Mouse (Mus musculus) neural tube, embryonic 14.5 days (tissue): ENCODE data around the gene Trim30a. TPM values are rescaled to one million over a fixed set of nuclear protein-coding genes. Genes with fewer than 3 reads are reported as not detected.
A peak's percentile ranks its signal among the peaks of the same experiment; 100 is the strongest.
"Not testable (repeated sequence)": the region's sequence is repeated elsewhere in the genome, so short reads cannot be mapped to it uniquely, and the experiment has no call there.

Experiments
- ATAC-seq: fragments of 200-750 bp; cut with Nextera tagmentation; 2 replicates; pipeline ENCODE4 v1.8.0; 2017; ENCODE audit warnings: low read depth, mild to moderate bottlenecking, moderate TSS enrichment, moderate library complexity
- H3K27ac ChIP-seq: fragments of 300-500 bp; sonication (generic); 2 replicates; pipeline ENCODE4 v1.5.1; 2014; ENCODE audit warnings: low read depth, mild to moderate bottlenecking, control low read depth, low read length, moderate library complexity, mixed read lengths
- H3K27me3 ChIP-seq: fragments of 300-500 bp; sonication (generic); 2 replicates; pipeline ENCODE4 v1.6.1; 2014; ENCODE audit warnings: low read length; ENCODE audit not compliant: control insufficient read depth, insufficient read depth
- H3K36me3 ChIP-seq: fragments of 300-500 bp; sonication (generic); 2 replicates; pipeline ENCODE4 v1.6.1; 2014; ENCODE audit warnings: low read length, mixed read lengths; ENCODE audit not compliant: control insufficient read depth, insufficient read depth
- H3K4me1 ChIP-seq: fragments of 300-500 bp; sonication (generic); 2 replicates; pipeline ENCODE4 v1.6.1; 2014; ENCODE audit warnings: low read length; ENCODE audit not compliant: control insufficient read depth, insufficient read depth
- H3K4me2 ChIP-seq: fragments of 300-500 bp; sonication (generic); 2 replicates; pipeline ENCODE4 v1.6.1; 2014; ENCODE audit warnings: mild to moderate bottlenecking, low read depth, low read length, control low read depth
- H3K4me3 ChIP-seq: fragments of 300-500 bp; sonication (generic); 2 replicates; pipeline ENCODE4 v1.5.1; 2014; ENCODE audit warnings: low read depth, low read length, control low read depth, mixed read lengths
- H3K9ac ChIP-seq: fragments of 300-500 bp; sonication (generic); replicated peaks from 2 replicates; pipeline ENCODE4 v1.6.1; 2014; ENCODE audit warnings: low read depth, mild to moderate bottlenecking, control low read depth, low read length, mixed read lengths
- H3K9me3 ChIP-seq: fragments of 300-500 bp; sonication (generic); 2 replicates; pipeline ENCODE4 v1.6.1; 2016; ENCODE audit warnings: low read length; ENCODE audit not compliant: control insufficient read depth
- WGBS: fragments of 180-500 bp; shearing (Covaris S2); extraction: QIAGEN DNeasy Blood & Tissue Kit; methylation state at CpG from one replicate; pipeline ENCODE4 v1.1.7; 2014; 5-methylcytosine and 5-hydroxymethylcytosine counted together
- polyA plus RNA-seq: library from polyadenylated mRNA; unstranded; fragments of >200 nt; fragmentation: Nextera tagmentation; extraction: Ambion mirVana; gene quantifications from 2 replicates; pipeline ENCODE4 v1.2.1, GENCODE M21; 2014

Trim30a gene
- polyA plus RNA-seq: 0.15 and 1.1 TPM in 2 replicates

GRCm38 (mm10) chr7:104465065-104465744 is at the start of gene Trim30a:
Gene Trim30a (minus strand): TSS chr7:104465193.
- ATAC-seq: no peak
- no peak within 1 kb of the TSS for H3K9ac ChIP-seq
- H3K4me1 ChIP-seq: no peaks in the 10 kb centered on the region
- H3K36me3 ChIP-seq: no peaks in the 10 kb centered on the region
- H3K4me3 ChIP-seq: no peak within 1 kb of the TSS
- no peak within 1 kb of the TSS for H3K4me2 ChIP-seq
- 75% methylated on average over 3 of the region's 3 CpGs for WGBS
- no peak within 1 kb of the TSS for H3K27ac ChIP-seq
- no peaks in the 10 kb centered on the region for H3K9me3 ChIP-seq
- no peaks in the 10 kb centered on the region for H3K27me3 ChIP-seq

- not testable (repeated sequence) for H3K4me2 ChIP-seq, H3K9me3 ChIP-seq, H3K27ac ChIP-seq, H3K4me3 ChIP-seq, ATAC-seq, H3K27me3 ChIP-seq, H3K9ac ChIP-seq, H3K36me3 ChIP-seq, H3K4me1 ChIP-seq
These were observed 42.5 kb upstream of the Trim30a start, which contains the start of gene Trim30d for GRCm38 (mm10) chr7:104507421-104508065. Gene Trim30d (minus strand): TSS chr7:104507849.

DNA sequence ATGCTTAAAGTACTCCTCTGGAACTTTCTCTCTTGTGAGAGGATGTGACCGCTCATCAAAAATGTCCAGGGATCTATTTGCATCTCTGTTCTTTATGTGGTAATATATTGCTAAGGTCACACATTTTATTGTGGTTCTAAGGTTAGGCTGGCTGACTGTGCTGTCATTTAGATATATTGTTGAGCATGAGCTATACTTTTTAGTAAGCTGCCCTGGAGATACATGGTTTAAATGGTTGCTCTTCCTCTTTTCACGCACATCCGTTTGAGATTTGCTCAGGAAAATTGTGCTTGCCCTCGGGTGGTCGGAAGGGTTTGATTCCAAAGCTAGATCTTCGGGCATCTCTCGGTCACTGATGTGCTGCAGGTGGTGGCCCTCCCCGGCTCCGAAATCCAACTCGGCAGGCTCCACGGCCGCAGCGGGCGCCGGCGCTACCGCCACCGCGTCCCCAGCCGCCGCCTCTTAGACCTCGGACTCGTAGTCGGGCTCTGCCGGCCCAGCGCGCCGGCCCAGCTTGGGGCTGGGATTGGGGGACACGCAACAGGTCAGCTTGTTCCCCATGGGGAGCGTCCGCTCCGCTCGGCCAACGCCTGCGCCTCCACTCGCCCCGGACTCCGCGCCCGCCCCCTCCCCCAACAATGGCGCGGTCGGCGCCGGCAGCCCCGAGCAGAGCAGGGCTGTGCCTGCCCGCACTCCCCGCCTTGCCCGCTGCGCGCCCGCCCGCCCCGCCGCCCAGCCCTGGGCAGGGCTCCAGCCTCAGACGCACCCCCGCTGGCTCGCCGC is 36.8 kb upstream of the Trim30a start:
- 3% methylated on average over 50 of the region's 59 CpGs for WGBS
- ATAC-seq: peak; percentile 95
- Histone ChIP-seq H3K27ac (no peak overlapping the region), H3K36me3 (no peaks in the 10 kb centered on the region), H3K9ac (peak overlapping the region; percentile 34), H3K27me3 (no peaks in the 10 kb centered on the region), H3K9me3 (no peaks in the 10 kb centered on the region), H3K4me3 (peak overlapping the region; percentile 42), H3K4me1 (no peaks in the 10 kb centered on the region), H3K4me2 (peak overlapping the region; percentile 48)

DNA sequence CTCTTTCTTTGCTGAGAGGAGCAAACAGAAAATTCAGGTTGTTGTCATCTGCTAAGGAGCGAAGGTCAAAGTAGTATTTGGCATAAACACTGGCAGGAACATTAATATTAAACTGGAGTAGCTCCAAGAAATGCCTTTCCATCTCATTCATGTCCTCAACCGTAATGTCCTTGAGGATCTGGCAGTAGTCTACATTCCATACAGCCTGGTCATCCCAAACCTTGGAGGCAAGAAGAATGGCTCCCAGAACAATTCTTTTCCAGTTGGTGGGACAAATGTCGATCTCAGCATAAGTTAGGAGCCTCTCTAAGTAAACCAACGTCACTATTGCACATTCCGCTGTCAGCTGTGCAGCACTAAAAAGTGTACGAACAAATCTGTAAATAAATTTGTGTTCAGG is 36.2 kb upstream of the Trim30a start:
- ATAC-seq, H3K9me3 ChIP-seq, H3K4me2 ChIP-seq, H3K9ac ChIP-seq, H3K4me3 ChIP-seq, H3K36me3 ChIP-seq, H3K4me1 ChIP-seq, H3K27me3 ChIP-seq, H3K27ac ChIP-seq: not testable (repeated sequence)
- WGBS: 68% methylated on average over 6 of the region's 6 CpGs

DNA sequence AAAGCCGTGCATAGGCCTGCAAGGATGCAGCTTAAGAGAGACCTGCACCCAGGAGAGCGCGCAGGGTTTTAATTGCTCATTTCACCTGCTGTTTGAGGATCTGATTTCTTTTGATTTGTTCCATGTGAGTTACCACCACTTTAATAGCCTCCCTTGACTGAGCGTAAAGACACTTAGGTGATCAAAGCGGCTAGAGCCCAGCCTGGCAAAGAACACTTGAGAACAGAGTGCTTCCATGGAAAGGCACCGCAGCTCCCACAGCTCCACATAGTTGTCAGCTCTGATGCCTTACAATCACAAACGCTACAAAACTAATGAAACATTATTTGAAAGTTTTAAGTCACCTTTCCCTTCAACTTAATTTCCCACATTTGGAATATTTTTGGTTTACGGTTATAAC is 34.5 kb upstream of the Trim30a start:
- not testable (repeated sequence) for H3K4me3 ChIP-seq
- ATAC-seq: peak; percentile 65; the same call in 1 of the 2 replicates
- 47% methylated on average over 6 of the region's 8 CpGs for WGBS

DNA sequence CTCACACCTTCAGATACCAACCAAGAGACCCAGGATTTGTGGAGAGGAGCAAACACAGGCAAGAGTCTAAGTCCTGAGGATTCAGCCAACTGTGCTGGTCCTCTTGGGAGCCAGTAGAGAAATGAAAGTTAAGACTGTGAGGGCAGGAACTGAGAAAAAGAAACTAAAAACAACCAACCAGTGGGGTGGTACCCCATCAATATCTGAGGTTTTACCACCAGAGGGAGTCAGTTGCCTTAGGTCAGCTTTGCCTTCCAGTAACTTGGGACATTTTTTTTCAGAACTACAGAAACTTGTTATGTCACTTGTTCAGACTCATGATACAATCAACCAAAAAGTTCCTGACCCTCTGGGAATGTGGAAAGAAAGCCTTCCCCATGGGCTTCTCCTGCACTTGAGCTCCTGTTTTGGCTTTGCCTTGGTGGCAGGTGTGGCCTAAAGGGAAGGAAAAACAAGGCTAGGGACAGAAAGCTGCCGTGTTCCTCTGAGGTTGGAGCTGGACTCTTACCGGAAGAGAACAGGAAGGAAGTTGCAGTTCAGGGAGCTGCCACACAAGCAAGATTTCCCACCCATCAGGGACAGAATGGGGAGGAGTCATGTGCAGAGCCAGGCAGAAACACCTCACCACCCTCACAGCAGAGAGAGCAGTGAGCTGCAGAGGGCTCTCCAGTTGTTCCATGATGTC is 18.9 kb downstream of the Trim30a start:
- Histone ChIP-seq H3K4me3 (no peak overlapping the region), H3K4me2 (no peak overlapping the region), H3K36me3 (no peaks in the 10 kb centered on the region), H3K9me3 (no peaks in the 10 kb centered on the region), H3K9ac (no peak overlapping the region), H3K4me1 (no peaks in the 10 kb centered on the region), H3K27me3 (no peaks in the 10 kb centered on the region), H3K27ac (no peak overlapping the region)
- no peak for ATAC-seq
- WGBS: 68% methylated on average over 2 of the region's 2 CpGs

More for the DNA sequence above, 34.5 kb upstream of the Trim30a start:
- H3K9ac ChIP-seq, H3K9me3 ChIP-seq, H3K27ac ChIP-seq, H3K4me2 ChIP-seq, H3K4me1 ChIP-seq, H3K36me3 ChIP-seq, H3K27me3 ChIP-seq: not testable (repeated sequence)

DNA sequence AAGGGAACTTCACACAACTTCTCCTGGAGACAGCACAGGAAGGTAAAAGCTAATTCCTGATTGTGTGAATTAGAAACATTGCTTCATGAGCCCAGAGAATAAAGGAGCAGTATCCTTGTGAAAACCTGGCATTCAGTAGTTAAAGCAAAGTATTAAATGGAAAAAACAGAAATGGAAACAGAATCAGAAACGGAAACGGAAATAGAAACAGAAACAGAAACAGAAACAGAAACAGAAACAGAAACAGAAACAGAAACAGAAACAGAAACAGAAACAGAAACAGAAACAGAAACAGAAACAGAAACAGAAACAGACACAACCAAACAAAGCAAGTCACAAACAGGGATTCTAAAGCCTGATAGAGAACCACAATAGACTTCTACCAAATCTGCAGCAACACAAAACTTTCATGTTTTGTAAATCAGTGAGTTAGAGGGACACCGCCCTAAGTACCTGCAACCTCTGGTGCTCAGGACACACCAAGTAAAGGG is 60.5 kb downstream of the Trim30a start:
- WGBS: 99% methylated on average over 3 of the region's 3 CpGs

GRCm38 (mm10) chr7:104401140-104401539 is 63.9 kb downstream of the Trim30a start:
- Histone ChIP-seq H3K4me3 (no peak overlapping the region), H3K4me1 (no peaks in the 10 kb centered on the region), H3K9me3 (no peaks in the 10 kb centered on the region), H3K36me3 (no peaks in the 10 kb centered on the region), H3K4me2 (no peak overlapping the region), H3K27me3 (no peaks in the 10 kb centered on the region), H3K9ac (no peak overlapping the region), H3K27ac (no peak overlapping the region)
- ATAC-seq: no peak

More for the DNA sequence above, 60.5 kb downstream of the Trim30a start:
- Histone ChIP-seq H3K4me1 (no peaks in the 10 kb centered on the region), H3K4me3 (no peak overlapping the region), H3K27ac (no peak overlapping the region), H3K4me2 (no peak overlapping the region), H3K9ac (no peak overlapping the region), H3K27me3 (no peaks in the 10 kb centered on the region), H3K9me3 (no peaks in the 10 kb centered on the region), H3K36me3 (no peaks in the 10 kb centered on the region)
- ATAC-seq: no peak
